Mouse (Mus musculus): ENCODE results near the gene Eif1ad.

Gene Eif1ad

GRCm38 (mm10) chr19:5418750-5419466 lies 52.4 kb downstream of the Eif1ad start:
- CTCF ChIA-PET, result no interaction called here

- CTCF ChIA-PET, result no interaction called here
Observed at GRCm38 (mm10) chr19:5419630-5420029, 53.1 kb downstream of the Eif1ad start.

- CTCF ChIA-PET, result no interaction called here
Observed at GRCm38 (mm10) chr19:5420579-5420978, 54.0 kb downstream of the Eif1ad start.
